In genomic region chr12:103064944-103065343, GRCm38 (mm10) we compare ENCODE assay signal across 9 mouse cellular contexts.
DNase-seq lines count a peak whose midpoint lies in the region; ATAC-seq and TF ChIP-seq lines count a peak whose summit lies in the region.
"Had no signal": no experiment of that assay in that cellular context is flagged by ENCODE, and none has a peak within 500 bp of the region (broad histone marks: within the 10 kb centered on the region; RNA-seq: fewer than 3 reads in every experiment).

No protein-coding gene starts in this region.

- TF ChIP-seq CTCF in MEL (IDR thresholded peaks at IDR 0.05 in 2 of 3, conservative IDR thresholded peaks at IDR 0.05 in 1 of 3; ENCODE audit: control insufficient read depth in 1 of 3, insufficient read depth in 1 of 3, low read depth in 2 of 3, low read length in 3 of 3, poor library complexity in 1 of 3, severe bottlenecking in 1 of 3), result peak; percentile 44 to 82 (median 71)

- H3K79me2 ChIP-seq in MEL (ENCODE audit: control insufficient read depth, insufficient read depth, low read length, poor library complexity), result no peaks in the 10 kb centered on the region

- no peak for TF ChIP-seq EP300 in MEL (IDR thresholded peaks at IDR 0.05; ENCODE audit: low read depth in 1 of 2, low read length in 2 of 2)

- H3K27ac ChIP-seq in MEL (ENCODE audit: control insufficient read depth, low read depth, low read length), result no peak overlapping the region
- H3K27ac ChIP-seq: liver, embryonic 13.5 days had no signal

- no peaks in the 10 kb centered on the region for H3K36me3 ChIP-seq in MEL (ENCODE audit: control insufficient read depth in 1 of 2, insufficient read depth in 2 of 2, low read length in 2 of 2)
- H3K36me3 ChIP-seq: liver, embryonic 13.5 days had no signal

- peak; percentile 96 for ATAC-seq in common myeloid progenitor, adult 5-6 weeks (replicated peaks; ENCODE audit: low read depth, poor library complexity, severe bottlenecking)
- ATAC-seq in megakaryocyte progenitor cell, adult 5-6 weeks (replicated peaks; ENCODE audit: poor library complexity), result peak; percentile 99

- peak; percentile 85 for TF ChIP-seq RAD21 in MEL (IDR thresholded peaks at IDR 0.05; ENCODE audit: low read depth, low read length)

- no peak for TF ChIP-seq POLR2A in MEL (IDR thresholded peaks at IDR 0.05; ENCODE audit: control insufficient read depth in 1 of 2, insufficient read depth in 1 of 2, low read depth in 1 of 2, low read length in 2 of 2, poor library complexity in 1 of 2)

- H3K27me3 ChIP-seq in MEL (ENCODE audit: control insufficient read depth in 1 of 2, insufficient read depth in 2 of 2, low read length in 2 of 2), result no peaks in the 10 kb centered on the region
- H3K27me3 ChIP-seq: liver, embryonic 13.5 days had no signal

- no peak overlapping the region for H3K9ac ChIP-seq in MEL (ENCODE audit: control insufficient read depth, low read depth, low read length, poor library complexity, severe bottlenecking)
- H3K9ac ChIP-seq: liver, embryonic 13.5 days had no signal

- no peaks in the 10 kb centered on the region for H3K9me3 ChIP-seq in MEL (replicated peaks; ENCODE audit: insufficient read depth, low read length)
- H3K9me3 ChIP-seq: liver, embryonic 13.5 days had no signal

- no peaks in the 10 kb centered on the region for H3K4me1 ChIP-seq in MEL (ENCODE audit: control insufficient read depth in 1 of 2, insufficient read depth in 2 of 2, low read length in 2 of 2)
- H3K4me1 ChIP-seq: liver, embryonic 13.5 days had no signal

- DNase-seq in left cerebral cortex, adult 11 months (ENCODE audit: low spot score), result peak; percentile 32
- DNase-seq in left cerebral cortex, adult 8-10 months (ENCODE audit: low spot score in 2 of 2), result no peak
- peak; percentile 68 for DNase-seq in MEL (ENCODE audit: low read depth, low spot score)
- DNase-seq in hindlimb bud, embryonic 11.5 days (ENCODE audit: extremely low spot score, low read depth, low spot score), result peak; percentile 39
- DNase-seq in layer of hippocampus, adult 9-11 months, result no peak
- DNase-seq in ovary, postnatal 10 days (ENCODE audit: low spot score), result no peak
- DNase-seq: liver, embryonic 13.5 days had no signal

- no peak overlapping the region for H3K4me3 ChIP-seq in MEL (ENCODE audit: control insufficient read depth in 1 of 2, insufficient read depth in 1 of 2, low read depth in 2 of 2, low read length in 2 of 2)
- H3K4me3 ChIP-seq: liver, embryonic 13.5 days had no signal

TF ChIP-seq in MEL, 35 proteins besides CTCF, POLR2A, EP300 and RAD21:
- TF ChIP-seq SIN3A (IDR thresholded peaks at IDR 0.05; ENCODE audit: low read length) (0 out of 2 replicates have a peak, but pooled peaks have one; percentile 17), SMC3 (IDR thresholded peaks at IDR 0.05; ENCODE audit: low read depth, low read length) (peak; percentile 83), ZC3H11A (IDR thresholded peaks at IDR 0.05; ENCODE audit: low read depth, low read length) (peak; percentile 70), GATA1 (IDR thresholded peaks at IDR 0.05; ENCODE audit: low read depth, low read length) (peak; percentile 64), ZKSCAN1 (IDR thresholded peaks at IDR 0.05; ENCODE audit: low read depth, low read length) (no peak)

Comparison
In these comparisons a context has a peak if more than half of its experiments do, and no peak if none do; other contexts are left out.
1. DNase-seq: peak in left cerebral cortex, adult 11 months (single experiment), MEL (single experiment) and hindlimb bud, embryonic 11.5 days (single experiment); none in left cerebral cortex, adult 8-10 months (0 of 2), layer of hippocampus, adult 9-11 months (single experiment) and ovary, postnatal 10 days (single experiment).